Mouse (Mus musculus) heart, embryonic 14.5 days (tissue): ENCODE data around the gene Rnf145. TPM values are rescaled to one million over a fixed set of nuclear protein-coding genes. Genes with fewer than 3 reads are reported as not detected.

Source experiments
- ATAC-seq: fragments of 200-750 bp; cut with Nextera tagmentation; 2 replicates; pipeline ENCODE4 v1.8.0; 2017; ENCODE audit warnings: low read depth, moderate TSS enrichment; ENCODE audit not compliant: insufficient number of reproducible peaks, insufficient read depth, low FRiP score
- H3K27ac ChIP-seq, 2 experiments: fragments of 200-500 bp in 1 of 2; fragments of 300-500 bp in 1 of 2; sonication (generic) in 1 of 2; replicated peaks in 1 of 2; 2 replicates each; pipeline ENCODE4 v1.5.1; 2012 to 2014; ENCODE audit warnings: low read depth in 2 of 2, low read length in 2 of 2, control low read depth in 1 of 2, mild to moderate bottlenecking in 1 of 2, mixed read lengths in 1 of 2; ENCODE audit not compliant: control insufficient read depth in 1 of 2, insufficient read depth in 1 of 2
- H3K27me3 ChIP-seq: fragments of 300-500 bp; sonication (generic); 2 replicates; pipeline ENCODE4 v1.6.1; 2014; ENCODE audit warnings: mild to moderate bottlenecking, low read length, control low read depth; ENCODE audit not compliant: control insufficient read depth, insufficient read depth
- H3K36me3 ChIP-seq: fragments of 300-500 bp; sonication (generic); 2 replicates; pipeline ENCODE4 v1.6.1; 2014; ENCODE audit warnings: mild to moderate bottlenecking, control low read depth, low read length, mixed read lengths; ENCODE audit not compliant: control insufficient read depth, insufficient read depth
- H3K4me1 ChIP-seq, 2 experiments: fragments of 200-500 bp in 1 of 2; fragments of 300-500 bp in 1 of 2; sonication (generic) in 1 of 2; 2 replicates each; pipeline ENCODE4 v1.6.1; 2012 to 2014; ENCODE audit warnings: low read length in 2 of 2, control low read depth in 1 of 2, mixed read lengths in 1 of 2; ENCODE audit not compliant: control insufficient read depth in 2 of 2, insufficient read depth in 2 of 2
- H3K4me2 ChIP-seq: fragments of 300-500 bp; sonication (generic); 2 replicates; pipeline ENCODE4 v1.6.1; 2014; ENCODE audit warnings: mild to moderate bottlenecking, low read length
- H3K4me3 ChIP-seq, 2 experiments: fragments of 200-500 bp in 1 of 2; fragments of 300-500 bp in 1 of 2; sonication (generic) in 1 of 2; 2 replicates each; pipeline ENCODE4 v1.5.1; 2012 to 2014; ENCODE audit warnings: low read length in 2 of 2, mild to moderate bottlenecking in 2 of 2, control low read depth in 1 of 2, low read depth in 1 of 2, moderate library complexity in 1 of 2; ENCODE audit not compliant: control insufficient read depth in 1 of 2, insufficient read depth in 1 of 2
- H3K9ac ChIP-seq: fragments of 300-500 bp; sonication (generic); 2 replicates; pipeline ENCODE4 v1.6.1; 2014; ENCODE audit warnings: mild to moderate bottlenecking, low read length
- H3K9me3 ChIP-seq: fragments of 300-500 bp; sonication (generic); 2 replicates; pipeline ENCODE4 v1.6.1; 2016; ENCODE audit warnings: low read length, control low read depth; ENCODE audit not compliant: control insufficient read depth
- WGBS: fragments of 180-500 bp; shearing (Covaris S2); extraction: QIAGEN DNeasy Blood & Tissue Kit; methylation state at CpG from one replicate; pipeline ENCODE4 v1.1.7; 2014; 5-methylcytosine and 5-hydroxymethylcytosine counted together
- polyA plus RNA-seq: library from polyadenylated mRNA; unstranded; fragments of >200 nt; fragmentation: Nextera tagmentation; extraction: Ambion mirVana; gene quantifications from 2 replicates; pipeline ENCODE4 v1.2.1, GENCODE M21; 2014

Gene Rnf145
- polyA plus RNA-seq, 1 experiment from 2014 or later = 66.7 TPM

DNA sequence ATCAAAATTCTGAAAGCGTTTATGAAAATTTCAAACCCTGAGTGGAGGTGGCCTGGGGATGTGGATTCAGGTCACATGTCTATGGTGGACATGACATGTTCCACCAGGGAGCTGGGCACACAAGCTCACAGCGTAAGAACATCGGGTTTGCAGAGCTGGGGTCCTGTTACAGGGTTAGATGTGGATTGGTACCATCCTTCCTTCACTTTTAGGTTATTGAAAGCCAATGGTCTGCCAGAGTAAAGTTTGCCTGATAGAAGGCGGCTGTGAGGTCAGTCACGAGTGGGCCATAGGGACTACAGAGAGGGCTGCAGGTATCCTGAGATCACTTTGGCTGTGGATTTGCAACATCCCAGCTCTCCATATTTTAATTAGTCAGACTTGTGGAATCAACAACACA lies 54.0 kb downstream of the Rnf145 start:
- no peak overlapping the region for H3K27ac ChIP-seq
- no peaks in the 10 kb centered on the region for H3K27me3 ChIP-seq
- H3K4me3 ChIP-seq = no peak overlapping the region
- H3K9ac ChIP-seq = no peak overlapping the region
- H3K36me3 ChIP-seq = no peaks in the 10 kb centered on the region
- H3K9me3 ChIP-seq = peaks cover 5% of the 10 kb centered on the region; the same call in 1 of the 2 replicates
- 86% methylated on average over 5 of the region's 5 CpGs for WGBS
- no peaks in the 10 kb centered on the region for H3K4me1 ChIP-seq
- H3K4me2 ChIP-seq = no peak overlapping the region
- no peak for ATAC-seq

DNA sequence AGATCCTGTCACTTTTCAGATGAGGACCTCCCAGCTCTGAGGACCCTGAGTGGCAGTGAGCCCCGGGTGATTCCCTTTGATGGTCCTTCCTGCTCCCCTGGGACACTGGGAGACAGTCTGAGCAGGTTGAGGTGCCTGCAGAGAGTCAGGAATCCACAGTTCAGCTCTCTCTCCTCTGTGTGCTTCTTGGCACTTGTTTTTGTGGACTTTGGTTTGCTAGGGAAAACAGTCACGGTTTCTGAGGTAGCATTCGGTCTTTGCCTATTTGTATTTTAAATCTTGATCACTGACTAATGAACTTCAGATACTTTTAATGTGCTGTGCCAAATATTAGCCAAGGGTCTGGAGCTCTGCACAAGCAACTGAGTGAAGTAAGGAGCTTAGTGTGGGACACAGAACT lies 54.6 kb downstream of the Rnf145 start:
- Histone ChIP-seq H3K9ac (no peak overlapping the region), H3K27ac (no peak overlapping the region), H3K4me3 (no peak overlapping the region), H3K36me3 (no peaks in the 10 kb centered on the region), H3K9me3 (peaks cover 5% of the 10 kb centered on the region; the same call in 1 of the 2 replicates), H3K27me3 (no peaks in the 10 kb centered on the region), H3K4me2 (no peak overlapping the region), H3K4me1 (no peaks in the 10 kb centered on the region)
- ATAC-seq = no peak
- 66% methylated on average over 3 of the region's 3 CpGs for WGBS

DNA sequence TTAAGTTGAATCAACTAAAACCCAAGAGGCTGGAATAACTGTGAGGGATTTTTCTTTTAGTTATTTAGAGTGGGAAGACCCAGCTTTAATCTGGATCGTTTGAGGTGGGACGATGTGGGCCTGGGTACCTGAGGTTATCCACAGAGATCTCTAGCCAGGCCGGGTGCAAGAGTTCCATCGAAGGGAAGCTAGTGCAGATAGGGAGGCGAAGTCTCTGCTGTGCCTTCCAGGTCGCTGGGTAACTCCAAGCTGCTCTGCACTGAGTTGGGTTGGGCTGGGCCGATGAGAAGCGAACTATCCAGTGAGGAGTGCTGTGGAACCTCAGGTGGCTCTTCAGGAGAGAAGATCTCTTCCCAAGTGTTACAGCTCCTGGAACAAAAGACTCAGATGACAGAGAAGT lies 55.6 kb downstream of the Rnf145 start:
- no peaks in the 10 kb centered on the region for H3K36me3 ChIP-seq

GRCm38 (mm10) chr11:44574820-44575219 lies 56.1 kb downstream of the Rnf145 start:
- H3K4me1 ChIP-seq = no peaks in the 10 kb centered on the region
- 86% methylated on average over 5 of the region's 5 CpGs for WGBS

More for the DNA sequence above, 55.6 kb downstream of the Rnf145 start:
- H3K4me1 ChIP-seq = no peaks in the 10 kb centered on the region
- no peak overlapping the region for H3K27ac ChIP-seq
- no peak overlapping the region for H3K9ac ChIP-seq
- WGBS = 88% methylated on average over 8 of the region's 8 CpGs
- H3K4me3 ChIP-seq = no peak overlapping the region
- no peak for ATAC-seq
- no peaks in the 10 kb centered on the region for H3K27me3 ChIP-seq
- H3K4me2 ChIP-seq = no peak overlapping the region
- H3K9me3 ChIP-seq = peaks cover 4% of the 10 kb centered on the region; the same call in 1 of the 2 replicates

GRCm38 (mm10) chr11:44577911-44578310 lies 59.1 kb downstream of the Rnf145 start:
- H3K4me2 ChIP-seq = no peak overlapping the region
- H3K27ac ChIP-seq = no peak overlapping the region
- H3K4me1 ChIP-seq = peaks cover 0 to 3% of the 10 kb centered on the region in 2 experiments; a peak in 1 of 4 replicates
- no peaks in the 10 kb centered on the region for H3K27me3 ChIP-seq
- H3K9ac ChIP-seq = no peak overlapping the region
- H3K4me3 ChIP-seq = no peak overlapping the region
- ATAC-seq = no peak
- H3K36me3 ChIP-seq = no peaks in the 10 kb centered on the region
- no peaks in the 10 kb centered on the region for H3K9me3 ChIP-seq
- 82% methylated on average over 9 of the region's 9 CpGs for WGBS

More at GRCm38 (mm10) chr11:44574820-44575219, 56.1 kb downstream of the Rnf145 start:
- ATAC-seq = no peak
- Histone ChIP-seq H3K4me2 (no peak overlapping the region), H3K27ac (no peak overlapping the region), H3K36me3 (no peaks in the 10 kb centered on the region), H3K9me3 (no peaks in the 10 kb centered on the region), H3K27me3 (no peaks in the 10 kb centered on the region), H3K9ac (no peak overlapping the region), H3K4me3 (no peak overlapping the region)

GRCm38 (mm10) chr11:44581277-44581683 lies 62.5 kb downstream of the Rnf145 start:
- peaks cover 0 to 3% of the 10 kb centered on the region in 2 experiments; a peak in 1 of 4 replicates for H3K4me1 ChIP-seq
- H3K4me3 ChIP-seq = no peak overlapping the region
- no peak overlapping the region for H3K9ac ChIP-seq
- H3K27ac ChIP-seq = no peak overlapping the region
- H3K36me3 ChIP-seq = no peaks in the 10 kb centered on the region
- 0 out of 2 replicates have a peak overlapping the region, but pooled peaks have one; percentile 6 for H3K4me2 ChIP-seq
- H3K27me3 ChIP-seq = no peaks in the 10 kb centered on the region
- no peak for ATAC-seq
- H3K9me3 ChIP-seq = no peaks in the 10 kb centered on the region
- WGBS = 34% methylated on average over 11 of the region's 11 CpGs

DNA sequence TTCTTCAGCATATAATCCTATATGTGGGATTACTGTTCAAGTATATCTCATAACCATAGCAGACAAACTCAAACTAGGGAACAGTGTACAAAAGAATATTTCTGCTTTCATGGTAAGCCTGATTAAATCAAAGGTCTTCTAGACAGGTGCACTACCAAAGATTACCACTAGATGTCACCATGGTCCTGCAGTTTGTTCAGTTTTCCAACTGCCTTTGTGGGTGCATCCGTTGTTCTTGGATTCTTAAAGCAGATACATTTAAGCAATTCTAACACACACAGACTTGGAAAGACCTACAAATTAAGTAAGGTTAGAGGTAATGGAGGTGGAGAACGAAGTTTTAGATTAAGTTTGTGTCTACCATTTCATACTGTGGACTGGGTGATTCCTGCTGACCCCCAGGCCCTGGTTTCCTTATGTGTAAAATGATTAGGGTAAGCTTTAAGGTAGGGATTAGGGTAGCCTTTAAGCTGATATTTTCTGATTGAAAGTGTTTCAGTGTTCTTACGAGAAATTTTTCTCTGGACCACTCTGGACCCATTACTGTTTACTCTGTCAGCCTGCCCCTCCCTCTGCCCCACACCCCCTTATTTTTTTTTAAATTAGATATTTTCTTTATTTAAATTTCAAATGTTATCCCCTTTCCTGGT lies 67.4 kb downstream of the Rnf145 start:
- 11% methylated on average over 3 of the region's 3 CpGs for WGBS

GRCm38 (mm10) chr11:44593016-44593415 lies 74.3 kb downstream of the Rnf145 start:
- no peak for ATAC-seq
- 94% methylated on average over 6 of the region's 6 CpGs for WGBS
- peaks cover 0 to 3% of the 10 kb centered on the region in 2 experiments; a peak in 1 of 4 replicates for H3K4me1 ChIP-seq

More for the DNA sequence above, 67.4 kb downstream of the Rnf145 start:
- no peaks in the 10 kb centered on the region for H3K36me3 ChIP-seq
- no peak for ATAC-seq
- H3K4me2 ChIP-seq = no peak overlapping the region
- H3K27me3 ChIP-seq = no peaks in the 10 kb centered on the region
- no peak overlapping the region for H3K27ac ChIP-seq
- no peak overlapping the region for H3K9ac ChIP-seq
- H3K4me1 ChIP-seq = peaks cover 0 to 5% of the 10 kb centered on the region in 2 experiments; a peak in 1 of 4 replicates
- no peak overlapping the region for H3K4me3 ChIP-seq
- H3K9me3 ChIP-seq = no peaks in the 10 kb centered on the region

More at GRCm38 (mm10) chr11:44593016-44593415, 74.3 kb downstream of the Rnf145 start:
- Histone ChIP-seq H3K4me2 (no peak overlapping the region), H3K27ac (no peak overlapping the region), H3K27me3 (no peaks in the 10 kb centered on the region), H3K4me3 (no peak overlapping the region), H3K9ac (no peak overlapping the region), H3K9me3 (no peaks in the 10 kb centered on the region), H3K36me3 (no peaks in the 10 kb centered on the region)
